Mouse (Mus musculus) lung, adult 2 months (tissue): Measurements from ENCODE around the gene Adamts17.

Experiments
- CTCF ChIP-seq: fragments of 200-500 bp; IDR thresholded peaks from 2 replicates; pipeline ENCODE4 v1.5.1; 2011; ENCODE audit warnings: mild to moderate bottlenecking, low read length, control low read depth; ENCODE audit not compliant: insufficient read depth
- POLR2A ChIP-seq: fragments of 200-500 bp; IDR thresholded peaks from 2 replicates; pipeline ENCODE4 v1.6.1; 2011; ENCODE audit warnings: low read depth, mild to moderate bottlenecking, control low read depth, low read length, borderline replicate concordance; ENCODE audit errors: extremely low read depth

DNA sequence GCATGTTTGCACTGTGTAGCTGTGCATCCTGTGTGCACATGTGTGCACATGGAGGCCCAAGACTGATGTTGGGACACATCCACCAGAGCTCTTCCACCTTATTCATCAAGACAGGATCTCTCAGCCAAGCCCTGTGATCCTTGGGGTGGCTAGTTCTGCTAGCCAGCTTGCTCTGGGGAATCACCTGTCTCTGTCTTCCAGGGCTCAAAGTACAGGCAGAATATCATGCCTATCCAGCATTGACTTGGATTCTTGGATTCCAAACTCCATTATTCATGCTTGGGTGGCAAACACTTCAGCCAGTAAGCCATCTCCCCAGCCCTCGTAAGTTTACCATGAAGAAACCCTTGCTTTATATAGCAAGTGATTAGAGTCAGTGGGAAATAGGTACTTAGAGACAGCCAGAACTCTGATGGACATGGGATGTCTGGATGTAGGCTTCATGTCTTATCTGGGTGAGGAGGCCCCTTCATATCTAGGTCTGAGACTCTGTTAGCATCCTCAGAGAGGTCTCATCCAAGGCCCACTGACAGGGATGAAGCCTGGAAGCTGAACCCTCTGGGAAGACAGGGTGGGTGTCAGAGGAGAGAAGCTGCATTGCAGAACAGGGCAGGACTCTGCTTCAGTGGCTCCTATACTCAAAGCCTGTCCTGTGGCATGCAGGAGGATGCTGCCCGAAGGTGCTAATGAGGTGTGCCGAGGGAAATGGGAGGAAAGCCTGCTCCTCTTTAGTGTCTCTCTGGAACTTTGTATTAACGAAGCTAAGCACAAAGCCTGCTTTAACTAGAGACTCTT lies 198.4 kb downstream of the Adamts17 start:
- TF ChIP-seq CTCF (no peak), POLR2A (no peak)
